In the genomic region with DNA sequence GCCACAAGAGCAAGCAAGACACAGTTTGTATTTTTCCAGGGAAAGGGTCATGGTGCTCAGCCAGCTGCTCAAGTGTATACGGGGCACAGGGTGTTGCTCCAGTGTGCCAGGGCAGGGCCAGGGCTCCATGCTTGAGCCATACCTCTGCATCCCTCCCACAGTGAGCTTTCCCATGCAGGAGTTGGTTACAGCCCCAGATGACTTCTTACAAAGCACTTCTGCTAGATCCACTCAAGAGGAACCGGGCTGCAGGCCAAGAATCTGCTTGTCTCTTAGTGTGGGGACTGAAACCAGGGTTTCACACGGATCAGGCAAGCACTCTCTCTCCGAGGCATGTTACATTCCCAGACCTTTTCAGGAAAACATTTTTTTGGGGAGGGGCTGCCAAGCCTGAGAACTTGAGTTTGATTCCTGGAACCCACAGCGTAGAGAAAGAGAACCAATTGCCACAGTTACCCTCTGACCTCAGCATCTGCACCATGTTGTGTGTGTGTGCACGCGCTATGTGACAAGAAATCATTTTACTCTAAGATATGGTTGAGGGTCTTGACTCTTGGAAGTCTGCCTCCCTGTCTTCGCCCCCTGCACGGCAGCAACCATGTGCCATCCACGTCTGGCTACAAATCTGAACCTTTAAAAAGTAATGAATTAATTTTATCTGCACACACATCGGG, we compare ENCODE assay signal across 10 mouse cellular contexts. TPM values are rescaled to one million over a fixed set of nuclear protein-coding genes. Genes with fewer than 3 reads are reported as not detected.
DNase-seq lines count a peak whose midpoint lies in the region; ATAC-seq lines count a peak whose summit lies in the region.
"Had no signal": no experiment of that assay in that cellular context is flagged by ENCODE, and none has a peak within 500 bp of the region (broad histone marks: within the 10 kb centered on the region; RNA-seq: fewer than 3 reads in every experiment).

No protein-coding gene starts in this region.

- H3K4me1 ChIP-seq in neural tube, embryonic 15.5 days, result peaks cover 30% of the 10 kb centered on the region

- 64% methylated on average over 11 of the region's 11 CpGs for WGBS in neural tube, embryonic 15.5 days

- DNase-seq in cerebellum, adult 11-12 months, result peak; percentile 61
- peak; percentile 67 for DNase-seq in cerebellum, adult 9-10 months
- peak; percentile 43 to 66 for DNase-seq in gastrocnemius, adult 8-10 months (ENCODE audit: low spot score in 2 of 2)
- peak; percentile 79 for DNase-seq in kidney, adult 11 months
- peak; percentile 36 to 80 for DNase-seq in left cerebral cortex, adult 9 months (ENCODE audit: low spot score in 2 of 2)

- H3K36me3 ChIP-seq in neural tube, embryonic 15.5 days, result no peaks in the 10 kb centered on the region
- H3K36me3 ChIP-seq: neural tube, embryonic 12.5 days had no signal

- H3K9ac ChIP-seq in neural tube, embryonic 15.5 days (replicated peaks), result no peak overlapping the region
- H3K9ac ChIP-seq: neural tube, embryonic 12.5 days had no signal

- no peak overlapping the region for H3K4me3 ChIP-seq in neural tube, embryonic 15.5 days (replicated peaks)
- H3K4me3 ChIP-seq: neural tube, embryonic 12.5 days had no signal

- no peaks in the 10 kb centered on the region for H3K9me3 ChIP-seq in neural tube, embryonic 15.5 days (replicated peaks)
- H3K9me3 ChIP-seq: neural tube, embryonic 12.5 days had no signal

- no peak for ATAC-seq in cerebellum, adult (ENCODE audit: insufficient number of reproducible peaks, low FRiP score, low TSS enrichment)
- no peak for ATAC-seq in neural tube, embryonic 15.5 days (ENCODE audit: low FRiP score)
- ATAC-seq in megakaryocyte progenitor cell, adult 5-6 weeks (replicated peaks; ENCODE audit: poor library complexity), result no peak

- H3K27ac ChIP-seq in neural tube, embryonic 15.5 days (replicated peaks), result peak overlapping the region; percentile 65
- H3K27ac ChIP-seq: neural tube, embryonic 12.5 days had no signal

- H3K27me3 ChIP-seq in neural tube, embryonic 15.5 days (replicated peaks), result no peaks in the 10 kb centered on the region
- H3K27me3 ChIP-seq: neural tube, embryonic 12.5 days had no signal

- no peak overlapping the region for H3K4me2 ChIP-seq in neural tube, embryonic 15.5 days
- H3K4me2 ChIP-seq: neural tube, embryonic 12.5 days had no signal

RNA-seq across cellular contexts. Expression of a gene that starts 19.6 kb away (rescaled TPM):
- total RNA-seq in gastrocnemius, adult 8-10 months (2022), result 1 to 10 TPM; 3.0 to 4.9 (median 4.2) TPM
- polyA plus RNA-seq in neural tube, embryonic 15.5 days (2015; fragmentation: Nextera tagmentation; extraction: Ambion mirVana), result 3.8 and 5.7 TPM in 2 replicates
- total RNA-seq in megakaryocyte progenitor cell, adult 5-6 weeks (2015), result 4.5 and 4.8 TPM in 2 replicates
- total RNA-seq in megakaryocyte progenitor cell, adult 5-6 weeks (2017), result 3.9 and 4.5 TPM in 2 replicates

RNA-seq across cellular contexts. Expression of a gene that starts 29.4 kb away (rescaled TPM):
- not detected for total RNA-seq in gastrocnemius, adult 8-10 months (2022)
- polyA plus RNA-seq in neural tube, embryonic 15.5 days (2015; fragmentation: Nextera tagmentation; extraction: Ambion mirVana), result 1.00 and 1.3 TPM in 2 replicates
- total RNA-seq in megakaryocyte progenitor cell, adult 5-6 weeks (2015), result not detected in 2 replicates
- total RNA-seq in megakaryocyte progenitor cell, adult 5-6 weeks (2017), result not detected in 2 replicates
- polyA plus RNA-seq: embryonic facial prominence, embryonic 11.5 days had no signal

RNA-seq across cellular contexts. Expression of a gene that starts 39.3 kb away (rescaled TPM):
- not detected for total RNA-seq in gastrocnemius, adult 8-10 months (2022)
- polyA plus RNA-seq in neural tube, embryonic 15.5 days (2015; fragmentation: Nextera tagmentation; extraction: Ambion mirVana), result 2.1 and 2.3 TPM in 2 replicates
- total RNA-seq in megakaryocyte progenitor cell, adult 5-6 weeks (2015), result 0.32 TPM in 1 of 2 replicates, not detected in the other
- not detected in 2 replicates for total RNA-seq in megakaryocyte progenitor cell, adult 5-6 weeks (2017)
